Mouse (Mus musculus) liver, embryonic 14.5 days (tissue): Measurements from ENCODE around the gene Gm48552.

ENCODE experiments used
- CTCF ChIP-seq: IDR thresholded peaks from 2 replicates; pipeline ENCODE4 v1.5.1; 2016; ENCODE audit warnings: antibody characterized with exemption, low read depth, control low read depth
- EP300 ChIP-seq: IDR thresholded peaks from 2 replicates; pipeline ENCODE4 v1.6.1; 2016; ENCODE audit warnings: antibody characterized with exemption, low read depth

DNA sequence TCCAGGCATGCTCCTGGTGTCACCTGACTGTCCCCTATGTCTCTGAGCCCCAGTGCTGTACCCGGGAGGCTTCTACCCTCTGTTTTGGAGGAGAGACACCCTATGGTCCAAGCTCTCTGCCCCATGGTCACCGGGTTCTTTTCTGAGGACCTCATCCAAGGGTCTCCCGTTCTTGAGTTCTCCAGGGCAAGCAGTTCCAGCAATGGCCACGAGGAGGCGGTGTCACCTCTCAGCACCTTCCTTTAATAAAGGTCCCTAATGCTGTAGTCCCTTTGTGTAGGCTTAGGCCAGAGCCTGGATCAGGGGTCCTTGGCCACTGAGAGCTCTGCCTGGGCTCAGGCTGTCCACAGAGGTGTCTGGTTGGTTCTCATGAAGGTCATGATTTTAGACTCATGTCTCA lies 6.3 kb downstream of the Gm48552 start:
- peak; percentile 98 for TF ChIP-seq CTCF
- TF ChIP-seq EP300: no peak
